Mouse (Mus musculus) B cell, adult 2 months (primary cell): Measurements from ENCODE around the gene Homer2.

Source experiments
- DNase-seq, 2 experiments: peaks; one replicate each; pipeline ENCODE4 v3.0.0; 2022

Homer2 gene

DNA sequence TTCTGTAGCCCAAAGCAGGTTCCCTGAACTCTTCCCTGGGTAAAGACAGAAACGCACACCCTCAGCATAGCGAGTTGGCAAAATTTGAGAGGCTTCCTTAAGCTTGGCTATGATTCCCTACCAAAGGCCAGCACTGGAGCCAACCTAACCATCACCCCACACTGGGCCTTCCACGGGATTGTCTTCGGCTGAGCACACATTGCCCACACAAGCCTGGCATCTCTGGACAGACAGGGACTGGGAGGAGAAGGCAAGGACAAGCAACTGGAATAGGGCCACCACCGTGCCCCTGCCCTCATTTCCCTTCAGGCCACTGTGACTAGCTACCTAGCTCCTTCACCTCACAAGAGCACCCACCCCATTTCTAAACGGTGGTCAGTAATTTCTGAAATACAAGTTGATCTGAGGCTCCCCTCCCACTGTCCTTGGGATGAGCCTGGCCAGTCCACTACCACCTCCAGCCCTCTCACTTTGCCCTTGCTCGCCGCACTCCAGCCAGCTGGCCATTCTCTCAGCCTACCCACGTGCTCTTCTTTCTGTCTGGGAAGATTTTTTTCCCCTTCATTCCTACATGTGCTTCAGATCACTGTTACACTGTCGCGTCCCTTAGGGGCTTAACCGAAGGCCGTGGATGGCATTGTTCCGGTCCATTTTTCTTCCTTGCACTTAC is at the start of gene Homer2:
Gene Homer2, minus strand, starts transcription at position 57 of the 670 bp plus-strand sequence.
- no peak for DNase-seq

DNA sequence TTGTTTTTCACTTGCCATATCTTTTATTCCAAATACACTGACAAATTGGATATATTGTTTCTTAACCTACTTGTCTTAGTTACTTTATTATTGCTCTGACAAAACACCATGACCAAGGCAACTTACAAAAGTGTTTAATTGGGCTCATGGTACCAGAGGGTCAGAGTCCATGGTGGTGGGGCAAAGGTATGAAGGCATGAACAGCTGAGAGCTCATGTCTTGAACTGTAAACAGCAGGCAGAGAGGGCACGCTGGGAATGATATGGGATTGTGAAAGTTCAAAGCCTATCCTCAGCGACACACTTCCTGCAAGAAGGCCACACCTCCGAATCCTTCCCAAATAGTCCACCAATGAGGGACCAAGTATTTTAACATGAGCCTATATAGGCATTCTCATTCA is 40.6 kb upstream of the Homer2 start:
- DNase-seq = no peak

DNA sequence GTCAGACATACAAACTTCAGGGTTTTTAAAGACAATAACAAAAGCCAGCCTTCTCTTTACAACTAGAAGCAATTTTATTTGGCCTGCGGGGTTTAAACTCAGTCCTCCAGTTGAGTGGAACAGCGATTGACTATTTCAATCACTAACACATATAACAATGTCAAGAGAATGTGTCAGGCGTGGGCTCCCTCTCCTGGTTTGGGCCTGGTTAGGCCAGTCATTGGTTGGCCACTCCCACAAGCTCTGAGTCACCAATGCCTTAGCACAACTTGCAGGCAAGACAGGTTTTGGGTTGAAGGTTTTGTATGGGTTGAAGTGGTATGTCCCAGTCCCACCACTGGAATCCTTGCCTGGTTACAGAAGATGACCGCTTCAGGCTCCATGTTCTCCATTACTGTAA is 36.8 kb upstream of the Homer2 start:
- no peak for DNase-seq

DNA sequence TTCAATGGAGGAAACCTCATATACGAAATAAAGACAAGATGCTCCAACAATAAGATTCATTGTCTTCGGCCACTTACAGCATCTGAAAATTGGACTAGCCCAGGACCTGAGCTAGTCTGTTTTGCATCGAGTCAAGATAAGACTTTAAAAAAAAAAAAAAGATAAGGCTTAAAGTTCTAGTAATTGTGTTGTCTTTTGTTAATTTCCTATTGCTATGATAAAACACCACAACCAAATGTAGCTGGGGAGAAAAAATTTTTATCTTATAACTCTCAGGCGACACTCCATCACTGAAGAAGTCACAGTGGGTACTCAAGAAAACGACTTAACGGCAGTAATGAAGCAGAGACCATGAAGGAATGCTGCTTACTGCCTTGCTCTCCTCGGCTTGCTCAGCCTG is 32.7 kb upstream of the Homer2 start:
- DNase-seq = no peak

DNA sequence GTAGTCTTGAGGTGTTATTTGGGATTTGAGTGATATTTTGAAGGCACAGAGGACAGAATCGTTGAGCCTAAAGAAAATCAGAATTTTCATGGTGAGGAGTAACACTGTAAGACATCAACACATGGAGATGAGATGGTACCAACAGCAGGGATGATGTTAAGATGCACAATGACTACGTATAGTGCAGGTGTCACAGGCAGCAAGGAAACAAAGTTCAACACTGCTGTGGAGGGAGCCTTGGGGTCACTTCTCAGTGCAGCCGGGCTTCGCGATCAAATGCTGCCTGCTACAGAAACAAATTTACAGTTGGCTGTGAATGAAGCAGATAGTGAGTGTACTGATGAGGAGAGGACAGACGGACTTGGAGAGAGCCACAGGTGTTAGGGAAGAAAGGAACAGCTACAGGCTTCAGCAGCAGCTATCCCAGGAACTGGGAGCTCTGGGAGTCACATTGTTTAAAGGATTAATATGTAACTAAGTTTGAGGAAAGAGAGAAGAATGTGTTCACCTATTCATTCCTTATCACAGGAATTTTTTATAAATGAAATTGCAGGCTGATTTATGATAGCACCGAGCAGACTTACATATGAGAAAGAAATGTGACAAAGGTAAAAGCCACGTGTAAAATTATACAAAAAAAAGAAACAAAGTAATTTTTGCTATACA is 31.5 kb upstream of the Homer2 start:
- no peak for DNase-seq

DNA sequence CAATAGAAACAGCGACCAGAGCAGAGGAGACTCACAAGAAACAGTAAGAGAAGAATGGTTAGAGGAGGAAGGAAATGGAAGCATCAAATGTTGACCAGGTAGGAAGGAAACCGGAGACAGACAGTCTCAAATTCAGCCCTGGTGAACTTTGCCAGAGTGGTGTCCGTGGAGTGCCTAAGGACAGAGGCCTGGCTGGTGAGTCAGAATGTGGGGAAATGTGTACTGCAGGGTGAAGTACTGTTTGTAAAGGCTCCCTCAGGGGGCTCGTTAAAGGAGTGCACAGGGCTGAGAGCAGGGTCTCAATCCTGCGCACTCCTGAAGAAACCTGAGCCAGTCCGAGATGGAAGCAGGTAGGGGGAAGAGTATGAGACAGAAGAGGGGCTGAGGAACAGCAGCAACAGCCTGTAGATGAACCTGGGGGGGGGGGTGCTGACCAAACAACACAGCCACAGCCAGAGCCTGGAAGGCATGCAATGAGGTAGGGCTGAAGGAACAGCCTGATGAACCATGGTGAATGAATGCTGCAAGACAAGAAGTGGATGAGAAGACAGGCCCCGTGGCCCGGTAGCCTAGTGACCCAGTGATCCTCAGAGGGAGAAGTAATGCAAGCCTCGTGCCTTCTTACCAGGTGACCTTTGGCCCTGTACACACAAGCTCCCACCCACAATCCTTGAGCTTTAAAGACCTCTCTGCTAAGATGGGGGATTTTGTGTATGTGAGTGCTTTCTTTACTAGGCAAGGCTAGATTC is 28.1 kb upstream of the Homer2 start:
- no peak for DNase-seq

DNA sequence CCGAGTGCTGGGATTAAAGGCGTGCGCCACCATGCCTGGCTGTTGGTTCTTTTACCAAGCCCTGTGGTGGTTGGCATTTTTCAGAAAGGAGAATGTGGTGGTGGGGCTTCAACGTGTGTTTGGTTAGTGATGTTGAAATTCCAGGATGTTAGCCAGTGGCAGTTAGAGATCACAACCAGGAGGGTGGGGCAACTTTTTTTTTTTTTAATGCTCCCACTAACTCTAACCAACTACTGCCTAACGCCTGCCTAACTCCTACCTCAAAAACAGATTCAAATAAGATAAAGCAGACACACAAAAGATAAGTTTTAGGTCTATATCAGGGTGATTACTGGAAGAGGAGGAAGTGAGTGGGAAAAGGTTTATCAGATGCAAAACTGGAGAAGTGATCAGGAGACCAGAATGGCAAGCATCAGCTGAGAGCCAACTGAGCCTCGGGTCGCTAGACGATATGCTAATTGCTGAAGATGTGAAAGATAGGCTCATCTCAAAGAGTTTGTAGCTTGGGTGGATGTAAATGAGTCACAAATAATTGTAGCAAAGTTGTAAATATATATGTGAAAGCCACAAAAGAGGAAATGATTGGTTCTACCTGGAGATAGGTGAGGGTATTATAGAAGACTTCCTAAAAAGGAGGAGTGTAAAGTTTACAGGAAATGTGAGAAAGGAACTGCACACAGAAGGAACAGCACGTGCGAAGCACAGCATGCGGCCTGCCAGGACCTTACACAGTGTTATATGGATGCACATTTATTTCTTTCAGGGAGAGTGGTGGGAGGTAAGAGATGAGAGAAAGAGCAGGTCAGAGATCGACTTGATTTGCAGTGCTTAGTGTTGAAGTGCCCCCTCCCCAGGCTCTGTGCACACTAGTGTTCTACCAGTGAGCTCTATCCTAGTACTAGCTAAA is 25.1 kb upstream of the Homer2 start:
- DNase-seq = no peak

DNA sequence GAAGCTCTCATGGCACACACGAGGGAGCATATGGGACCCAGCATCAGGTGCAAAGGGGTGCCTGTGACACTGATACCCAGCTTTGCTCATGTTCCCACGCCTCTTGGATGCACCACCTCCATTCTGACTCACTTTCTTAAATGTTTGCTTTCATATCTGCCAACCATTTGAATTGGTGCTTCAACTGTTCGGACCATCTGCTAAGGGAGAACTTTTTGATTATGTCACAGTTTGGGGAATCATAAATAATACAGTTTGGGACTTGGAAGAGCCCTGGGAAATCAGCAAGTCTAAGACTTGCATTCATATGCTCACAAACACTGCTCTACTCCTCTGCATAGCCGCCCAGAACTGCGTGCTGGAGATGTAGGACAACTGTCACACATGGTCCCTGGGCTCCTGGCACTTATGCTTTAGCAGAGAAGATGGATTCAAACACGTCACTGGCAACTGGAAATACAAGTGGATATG is 23.9 kb upstream of the Homer2 start:
- DNase-seq = no peak

DNA sequence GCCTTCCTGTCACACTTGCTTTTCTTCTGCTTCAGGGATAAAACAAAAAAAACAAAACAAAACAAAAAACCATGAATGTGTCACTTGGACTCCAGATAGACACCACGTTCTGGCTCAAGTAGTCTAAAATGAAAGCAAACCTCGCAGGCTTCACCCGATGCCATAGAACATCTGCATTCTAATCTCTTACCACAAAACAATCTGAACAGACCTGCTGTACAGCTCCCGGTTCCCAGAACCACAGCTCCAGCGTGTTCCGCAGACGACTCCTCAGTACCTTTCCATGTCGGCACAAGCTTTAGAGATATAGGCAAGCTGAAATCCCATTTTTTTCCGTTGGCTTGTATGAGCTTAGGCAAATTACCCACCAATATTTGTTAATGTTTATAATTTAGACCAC is 22.5 kb upstream of the Homer2 start:
- DNase-seq = no peak

DNA sequence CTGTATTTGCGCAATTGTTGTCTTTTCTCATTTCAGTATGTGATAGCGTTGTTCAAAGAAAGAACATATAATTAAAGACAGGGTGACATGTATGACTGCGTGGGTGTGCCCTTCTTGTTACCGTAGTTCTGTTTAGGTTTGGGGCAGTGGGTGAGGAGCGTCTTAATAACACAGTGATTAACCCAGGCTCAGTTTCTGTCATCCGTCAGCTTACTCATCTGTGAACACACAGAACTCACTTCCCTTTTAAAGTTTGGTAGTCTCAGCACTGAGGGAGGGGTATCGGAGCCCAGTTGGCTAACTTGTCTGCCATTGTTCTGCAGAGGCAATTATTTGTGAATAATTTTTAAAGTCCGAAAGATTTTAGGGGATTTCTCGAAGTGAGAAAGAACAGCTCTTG is 20.4 kb upstream of the Homer2 start:
- peak; percentile 7 to 13 for DNase-seq

DNA sequence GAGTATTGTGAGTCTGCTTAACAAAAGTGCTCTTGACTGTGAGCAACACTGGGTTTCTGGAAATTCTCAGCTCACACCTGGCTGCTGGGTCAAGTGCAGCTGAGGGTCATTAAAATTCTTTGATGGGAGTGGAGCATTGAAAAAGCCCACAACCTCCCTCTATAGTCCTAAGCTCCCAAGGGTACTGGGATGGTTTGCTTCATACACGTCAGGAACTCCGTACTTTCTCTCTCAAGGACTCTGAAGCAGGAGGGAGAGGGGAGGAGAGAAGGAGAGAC is 19.3 kb upstream of the Homer2 start:
- no peak for DNase-seq

DNA sequence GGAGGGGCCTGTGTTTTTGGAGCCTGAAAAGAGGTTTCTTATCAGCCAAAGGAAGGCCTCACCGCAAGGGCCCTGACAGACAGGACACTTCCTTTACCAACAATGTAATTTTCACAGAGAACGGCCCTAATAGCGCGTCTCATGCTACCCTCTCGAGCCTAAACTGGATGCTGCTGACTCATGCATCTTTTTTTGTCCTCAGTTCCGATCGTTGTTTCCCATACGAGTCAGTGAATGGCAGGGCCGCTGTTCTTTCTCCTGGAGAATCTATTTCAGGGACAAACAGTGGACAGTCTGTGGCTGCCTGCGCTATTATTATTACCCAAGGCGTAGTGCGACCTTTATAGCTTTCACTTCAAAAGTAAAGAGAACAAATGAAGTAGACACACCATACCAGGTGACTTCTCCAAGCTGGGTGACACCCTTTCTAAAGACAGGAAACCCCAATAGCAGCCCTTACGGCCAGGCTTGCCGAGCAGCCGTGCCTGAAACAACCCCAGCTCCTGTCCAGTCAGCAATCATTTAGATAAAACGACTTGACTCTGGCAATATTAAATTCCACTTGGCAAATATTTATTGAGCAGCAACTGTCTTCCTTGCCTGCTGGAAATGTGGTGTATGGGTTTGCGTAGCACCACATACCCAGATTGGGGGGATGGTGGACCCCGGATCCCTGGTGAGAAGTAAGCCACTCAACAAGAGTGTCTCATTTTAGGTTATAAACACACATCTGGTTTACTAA is 18.8 kb upstream of the Homer2 start:
- DNase-seq = no peak

DNA sequence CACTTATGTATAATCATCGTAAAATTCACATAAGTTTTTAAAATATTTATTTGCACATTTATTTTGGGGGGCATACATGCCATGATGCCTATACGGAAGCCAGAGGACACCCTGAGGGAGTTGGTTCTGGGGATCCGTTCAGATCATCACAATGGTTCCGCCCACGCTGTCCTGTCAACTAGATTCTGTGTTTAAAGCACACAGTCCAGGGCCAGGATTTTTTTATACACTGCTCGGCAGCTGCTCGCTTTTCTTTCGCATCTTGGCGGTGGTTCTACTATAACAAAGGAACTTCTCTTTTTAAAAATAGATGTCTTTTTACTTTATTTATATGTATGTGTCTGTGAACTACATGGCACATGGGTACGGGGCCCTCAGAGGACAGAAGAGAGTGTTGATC is 16.5 kb upstream of the Homer2 start:
- DNase-seq = no peak

DNA sequence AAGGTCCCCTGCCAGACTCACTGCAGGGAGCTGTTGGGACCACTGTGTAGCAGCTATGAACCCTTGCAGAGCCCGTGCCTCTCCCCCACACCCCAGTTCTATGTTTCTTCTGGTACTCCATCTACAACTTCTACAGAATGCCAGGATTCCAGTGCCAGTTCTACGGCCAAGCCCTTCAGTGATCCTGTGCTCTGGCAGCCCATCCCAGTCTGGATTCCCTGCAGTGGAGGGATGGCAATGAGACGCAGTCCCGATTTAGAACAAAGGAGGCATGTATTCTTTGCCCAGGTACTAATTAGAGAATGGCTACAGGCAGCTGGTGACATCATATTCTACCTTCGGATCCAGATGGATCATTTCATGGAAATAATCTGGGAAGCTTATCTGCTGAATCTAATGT is 13.9 kb upstream of the Homer2 start:
- DNase-seq = no peak

DNA sequence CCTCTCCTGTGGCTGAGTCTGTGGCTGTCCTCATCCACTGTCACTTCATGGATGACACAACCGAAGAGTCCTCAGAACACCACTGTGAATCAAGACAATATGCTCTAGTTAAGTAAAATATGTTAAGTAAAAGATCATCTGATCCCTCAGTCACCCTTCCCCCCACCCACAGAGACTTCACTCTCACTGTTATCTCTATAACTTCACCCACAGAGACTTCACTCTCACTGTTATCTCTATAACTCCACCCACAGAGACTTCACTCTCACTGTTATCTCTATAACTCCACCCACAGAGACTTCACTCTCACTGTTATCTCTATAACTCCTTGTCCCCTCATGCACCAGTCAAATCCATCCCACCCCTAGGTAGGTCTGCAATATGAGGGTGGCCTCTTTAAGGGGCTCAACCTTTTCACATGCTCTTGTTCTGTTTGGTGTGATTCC is 11.9 kb upstream of the Homer2 start:
- no peak for DNase-seq

DNA sequence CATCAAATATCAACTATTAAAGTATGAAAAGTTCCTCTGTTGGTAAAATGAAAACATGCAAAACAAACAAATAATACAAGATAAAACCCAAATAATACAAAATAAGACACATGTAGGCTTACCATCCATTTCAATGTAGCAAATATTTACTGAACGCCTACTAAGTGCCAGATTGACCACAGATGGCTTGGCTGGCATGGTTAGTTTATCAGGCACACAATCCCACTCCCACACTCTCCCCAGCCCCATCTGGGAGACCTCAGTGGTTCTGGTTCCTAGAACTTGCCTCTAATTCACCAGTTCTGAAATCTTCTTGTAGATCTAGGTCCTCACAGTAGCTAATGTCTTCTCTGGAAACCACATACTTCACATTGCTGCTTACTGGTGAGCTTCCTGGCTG is 11.3 kb upstream of the Homer2 start:
- DNase-seq = no peak

DNA sequence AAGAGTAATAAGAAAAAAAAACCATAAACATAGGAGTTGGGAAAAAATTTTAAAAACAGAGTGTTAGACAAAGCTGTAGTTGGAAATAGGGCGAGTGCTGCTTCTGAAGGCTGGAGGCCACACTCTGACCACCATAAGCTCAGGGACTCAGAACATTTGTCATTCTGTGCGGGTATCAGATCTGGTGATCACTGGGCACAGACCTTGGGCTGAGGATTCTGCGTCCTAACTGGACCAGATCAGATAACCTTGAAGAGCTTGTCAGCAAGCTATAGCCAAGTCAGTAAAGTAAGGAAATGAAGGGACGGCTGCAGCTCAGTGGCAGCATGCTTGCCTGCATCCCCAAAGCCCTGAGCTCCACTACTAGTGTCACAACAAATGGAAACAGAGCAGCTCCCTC is 2.8 kb upstream of the Homer2 start:
- DNase-seq = no peak

DNA sequence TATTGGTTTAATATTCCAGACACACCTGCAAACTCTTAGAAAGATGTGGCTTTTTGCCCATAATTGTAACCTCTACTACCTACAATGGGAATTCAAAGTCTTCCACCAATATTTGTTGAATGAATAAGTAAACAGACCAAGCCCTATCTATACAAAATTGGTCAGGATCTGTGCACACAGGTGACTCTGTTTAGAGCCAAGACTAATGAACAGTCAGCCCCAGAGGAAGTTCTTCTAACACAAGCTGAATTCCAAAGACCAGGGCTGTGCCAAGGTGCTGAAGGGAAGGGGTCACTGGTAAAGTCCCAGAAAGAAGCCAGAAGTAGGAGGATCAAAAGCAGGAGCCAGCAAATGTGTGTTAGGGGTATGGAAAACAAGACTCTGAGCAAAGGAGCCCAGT is 838 bp upstream of the Homer2 start:
- no peak for DNase-seq

DNA sequence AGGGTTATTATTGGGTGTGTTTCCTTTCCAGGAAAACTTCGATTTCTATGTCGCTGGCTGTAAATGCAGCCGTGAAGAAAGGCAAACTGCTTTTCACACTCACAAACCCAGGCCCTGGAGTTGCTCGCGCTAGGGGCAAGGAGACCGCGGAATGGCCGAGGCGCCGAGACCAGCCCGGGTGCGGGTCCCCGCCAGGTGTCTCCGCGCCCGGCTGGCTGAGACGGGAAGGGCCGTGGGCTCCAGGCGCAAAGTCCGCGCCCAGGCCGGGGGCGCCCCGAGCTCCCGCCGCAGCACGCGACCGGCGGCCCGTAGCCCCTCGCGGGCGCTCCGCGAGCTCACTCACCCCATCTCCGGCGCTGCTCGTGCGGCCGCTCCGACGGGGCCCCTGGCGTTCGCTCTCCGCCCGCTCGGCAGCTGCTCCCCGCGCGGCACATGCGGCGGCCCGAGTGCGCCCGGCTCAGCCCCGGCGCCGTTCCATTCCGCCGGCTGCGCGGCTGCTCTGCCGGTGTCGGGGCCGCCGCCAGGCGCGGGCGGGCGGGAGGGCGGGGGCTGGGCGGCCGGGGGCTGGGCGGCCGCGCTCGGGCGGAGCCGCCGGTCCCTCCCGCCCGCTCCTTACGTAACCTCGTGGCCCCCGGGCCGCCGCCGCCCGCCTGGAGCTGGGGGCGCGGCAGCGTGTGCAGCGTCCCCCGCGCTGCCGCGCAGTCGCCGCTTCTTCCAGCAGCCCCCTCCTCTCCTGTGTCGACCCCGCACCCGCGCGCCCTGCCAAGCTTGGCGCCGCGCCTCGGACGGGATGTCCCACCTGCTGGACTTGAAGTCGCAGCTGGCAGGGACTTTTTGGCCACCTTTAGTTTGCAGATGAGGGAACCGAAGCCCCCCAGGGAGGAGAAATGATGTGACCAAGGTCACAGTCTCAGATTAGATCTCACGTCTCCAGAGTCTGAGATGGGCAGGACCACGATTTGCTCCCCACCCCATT is 623 bp downstream of the Homer2 start:
- no peak for DNase-seq

DNA sequence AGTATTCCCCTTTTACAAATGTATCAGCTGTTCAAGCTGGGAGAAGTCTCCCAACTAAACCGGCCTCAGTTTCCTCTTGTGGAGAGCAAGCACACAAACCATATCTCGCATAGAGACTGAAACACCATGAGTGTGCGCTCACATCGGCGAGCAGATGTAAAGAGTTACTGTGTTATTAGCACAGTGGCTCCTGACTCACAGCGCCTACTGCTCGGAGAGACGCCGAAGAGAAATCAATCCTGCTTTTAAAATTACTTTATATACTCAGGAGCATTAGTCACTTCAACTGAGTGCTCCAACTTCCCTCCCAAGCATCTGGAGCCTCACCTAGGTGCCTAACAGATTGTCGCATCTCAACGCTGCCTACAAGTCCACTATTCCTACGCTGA is 1.3 kb downstream of the Homer2 start:
- no peak for DNase-seq

DNA sequence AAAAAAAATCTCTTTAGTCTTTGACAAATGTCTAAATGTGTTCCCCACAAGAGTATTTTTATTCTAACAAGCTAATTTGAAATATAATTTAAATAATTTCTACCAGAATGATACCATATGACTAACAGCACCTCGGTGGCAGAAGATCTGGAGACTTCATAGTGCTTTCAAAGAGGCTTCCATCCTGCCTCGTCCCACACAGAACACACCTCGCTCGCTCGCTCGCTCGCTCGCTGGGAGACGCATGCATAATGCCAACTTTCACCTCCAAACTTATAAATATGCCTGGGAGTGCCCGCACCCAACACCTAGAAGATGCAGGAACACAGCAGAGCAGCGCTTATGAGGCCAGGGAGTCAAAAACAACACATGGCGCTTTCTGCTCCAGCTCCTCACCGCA is 9.0 kb downstream of the Homer2 start:
- no peak for DNase-seq
